Mouse (Mus musculus) skeletal muscle tissue, adult 2 months (tissue): ENCODE results near the gene Stk10.

Experiments
- DNase-seq: peaks from one replicate; pipeline ENCODE4 v3.0.0-alpha.2; 2012; ENCODE audit warnings: low read depth, low spot score

Stk10 gene

GRCm38 (mm10) chr11:32627900-32628299 is 94.8 kb downstream of the Stk10 start:
- DNase-seq = no peak

- DNase-seq = no peak
Measured at GRCm38 (mm10) chr11:32629713-32630211, 96.7 kb downstream of the Stk10 start.

DNA sequence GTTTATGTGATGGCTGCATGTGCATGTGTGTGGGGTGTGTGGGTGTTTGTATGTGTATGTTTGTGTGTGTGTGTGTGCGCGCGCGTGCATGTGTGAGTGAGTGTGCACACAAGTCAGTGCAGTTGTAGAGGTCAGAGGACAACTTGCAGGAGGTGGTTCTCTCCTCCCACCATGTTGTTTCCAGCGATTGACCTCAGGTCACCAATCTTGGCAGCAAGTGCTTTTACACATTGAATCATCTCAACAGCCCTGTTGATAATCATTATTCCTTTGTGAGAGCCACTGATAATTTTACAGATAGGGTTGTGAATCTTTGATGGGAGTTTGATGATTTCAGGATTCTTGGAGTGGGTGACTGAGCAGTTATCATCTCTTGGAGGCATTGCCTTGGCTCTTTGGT is 99.6 kb downstream of the Stk10 start:
- no peak for DNase-seq

- DNase-seq = no peak
Measured at GRCm38 (mm10) chr11:32633542-32633941, 100.4 kb downstream of the Stk10 start.

GRCm38 (mm10) chr11:32634143-32634542 is 101.0 kb downstream of the Stk10 start:
- no peak for DNase-seq

GRCm38 (mm10) chr11:32634842-32635241 is 101.7 kb downstream of the Stk10 start:
- DNase-seq = no peak

- DNase-seq = no peak
Measured at GRCm38 (mm10) chr11:32636275-32636674, 103.2 kb downstream of the Stk10 start.

GRCm38 (mm10) chr11:32638521-32639255 is 105.6 kb downstream of the Stk10 start:
- peak; percentile 58 for DNase-seq

DNA sequence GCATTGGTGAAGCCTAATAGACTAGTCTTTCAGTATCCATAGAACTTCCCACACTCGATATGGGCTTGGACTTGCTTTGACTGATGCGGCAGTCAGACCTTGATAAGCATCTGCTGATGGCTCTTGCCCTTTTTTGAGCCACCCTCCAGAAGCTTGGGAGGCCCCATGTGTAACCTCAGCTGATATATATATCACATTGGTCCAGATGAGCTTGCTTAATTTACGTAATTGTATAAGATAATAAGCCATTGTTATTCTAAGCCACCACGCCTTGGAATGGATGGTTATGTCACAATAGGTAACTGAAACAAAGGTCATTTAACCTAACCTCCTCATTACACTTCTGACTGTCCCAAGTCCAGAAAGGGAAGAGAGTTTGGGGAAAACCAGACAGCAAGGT is 107.5 kb downstream of the Stk10 start:
- no peak for DNase-seq

- peak; percentile 98 for DNase-seq
Measured at GRCm38 (mm10) chr11:32642249-32642876, 109.3 kb downstream of the Stk10 start, which contains the start of gene Fbxw11. Fbxw11 (plus strand) TSS chr11:32642724.

- DNase-seq = no peak
Measured at GRCm38 (mm10) chr11:32642899-32643886, 110.1 kb downstream of the Stk10 start.

GRCm38 (mm10) chr11:32644010-32644409 is 110.9 kb downstream of the Stk10 start:
- DNase-seq = no peak

DNA sequence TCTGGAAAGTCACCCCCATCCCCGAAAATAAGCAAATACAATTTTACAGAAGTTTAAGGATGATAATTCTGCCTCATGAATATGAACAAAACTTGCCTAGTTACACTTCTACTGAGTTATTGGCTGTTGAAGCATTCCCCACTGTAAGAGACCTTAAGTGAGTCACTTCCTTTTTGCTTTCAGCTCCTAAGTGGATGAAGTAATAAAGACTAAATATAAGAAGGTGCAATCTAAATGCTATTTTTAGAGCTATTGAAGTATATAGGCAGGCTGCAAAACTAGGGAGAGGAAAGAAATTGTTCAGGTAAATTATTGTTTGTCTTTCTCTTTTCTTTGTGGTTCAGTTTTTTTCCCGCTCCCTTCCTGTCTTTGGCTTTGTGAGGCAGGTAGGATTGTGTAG is 114.2 kb downstream of the Stk10 start:
- no peak for DNase-seq

GRCm38 (mm10) chr11:32650236-32650749 is 117.2 kb downstream of the Stk10 start:
- no peak for DNase-seq

DNA sequence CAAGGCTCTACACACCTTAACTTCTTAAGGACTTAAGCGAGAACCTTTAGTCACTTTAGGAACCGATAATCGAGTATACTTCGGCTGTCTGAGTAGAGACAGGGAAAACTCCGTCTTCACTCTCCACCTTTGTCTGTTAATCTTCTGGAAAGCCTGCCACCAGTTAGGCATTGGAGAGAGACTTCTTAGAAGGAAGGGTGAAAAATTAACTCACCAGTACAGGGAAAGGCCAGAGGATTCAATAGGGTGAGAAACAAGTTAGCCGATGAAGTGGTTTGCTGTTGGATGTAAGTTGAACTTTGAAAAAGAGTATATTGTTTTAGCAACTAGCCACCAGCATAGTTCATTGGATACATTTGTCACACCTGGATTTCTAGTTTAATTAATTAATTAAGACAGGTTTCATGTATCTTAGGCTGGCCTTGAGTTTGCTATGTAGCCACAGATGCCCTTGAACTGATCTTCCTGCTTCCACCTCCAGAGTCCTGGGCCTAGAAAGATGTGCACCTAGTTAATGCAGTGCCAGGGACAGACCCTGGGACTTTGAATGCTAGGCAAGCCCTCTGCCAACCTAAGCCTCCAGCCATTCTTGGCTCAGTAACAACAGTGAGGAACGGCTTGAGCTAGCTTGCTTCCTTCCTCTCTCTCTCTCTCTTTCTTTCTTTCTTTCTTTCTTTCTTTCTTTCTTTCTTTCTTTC is 117.9 kb downstream of the Stk10 start:
- no peak for DNase-seq

- DNase-seq = no peak
Measured at GRCm38 (mm10) chr11:32651723-32652122, 118.6 kb downstream of the Stk10 start.

- no peak for DNase-seq
Measured at GRCm38 (mm10) chr11:32662082-32662656, 129.1 kb downstream of the Stk10 start.

DNA sequence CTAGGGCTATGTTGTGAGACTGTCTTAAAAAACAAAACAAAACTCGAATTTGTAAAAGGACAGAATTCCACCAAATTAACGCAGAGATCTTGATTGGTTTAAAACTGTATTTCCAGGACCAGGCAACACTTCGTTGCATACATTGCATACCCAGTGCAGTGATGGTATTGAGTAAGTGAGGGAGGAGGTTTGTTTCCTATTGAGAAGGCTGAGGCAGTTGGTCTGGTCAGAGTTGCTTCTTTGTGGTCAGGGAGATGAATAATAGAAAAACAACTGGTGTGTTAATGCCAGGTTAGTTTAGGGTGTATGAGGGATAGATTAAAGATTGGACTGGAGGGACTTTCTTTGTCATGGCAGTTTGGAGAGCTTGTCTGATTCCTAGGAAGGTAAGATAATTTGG is 132.5 kb downstream of the Stk10 start:
- no peak for DNase-seq

DNA sequence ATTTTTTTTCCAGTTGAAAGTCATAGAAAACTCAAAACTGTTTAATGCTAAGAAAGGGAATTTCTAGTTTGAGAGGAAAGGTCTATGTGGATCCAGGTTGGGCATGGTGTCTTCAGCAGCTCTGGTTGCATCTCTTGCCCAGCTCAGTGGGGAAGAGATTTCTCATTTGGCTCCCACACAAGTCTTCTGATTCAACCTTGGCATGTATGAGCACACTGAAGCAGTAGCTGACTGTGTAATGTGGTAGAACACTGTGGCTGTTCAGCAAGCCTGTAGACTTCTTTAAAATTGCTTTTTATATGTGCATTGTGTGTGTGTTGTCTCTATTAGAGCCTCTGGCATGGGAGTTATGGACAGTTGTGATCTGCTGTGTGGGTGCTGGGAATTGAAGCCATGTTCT is 133.9 kb downstream of the Stk10 start:
- DNase-seq = no peak

- DNase-seq = no peak
Measured at GRCm38 (mm10) chr11:32671480-32671879, 138.4 kb downstream of the Stk10 start.
